Mouse (Mus musculus): Measurements from ENCODE around the gene Chst10. TPM values are rescaled to one million over a fixed set of nuclear protein-coding genes. Genes with fewer than 3 reads are reported as not detected.
A peak's percentile ranks its signal among the peaks of the same experiment; 100 is the strongest.

Gene Chst10
- total RNA-seq, 2 experiments from 2014 or later: 0.17 to 0.26 TPM

DNA sequence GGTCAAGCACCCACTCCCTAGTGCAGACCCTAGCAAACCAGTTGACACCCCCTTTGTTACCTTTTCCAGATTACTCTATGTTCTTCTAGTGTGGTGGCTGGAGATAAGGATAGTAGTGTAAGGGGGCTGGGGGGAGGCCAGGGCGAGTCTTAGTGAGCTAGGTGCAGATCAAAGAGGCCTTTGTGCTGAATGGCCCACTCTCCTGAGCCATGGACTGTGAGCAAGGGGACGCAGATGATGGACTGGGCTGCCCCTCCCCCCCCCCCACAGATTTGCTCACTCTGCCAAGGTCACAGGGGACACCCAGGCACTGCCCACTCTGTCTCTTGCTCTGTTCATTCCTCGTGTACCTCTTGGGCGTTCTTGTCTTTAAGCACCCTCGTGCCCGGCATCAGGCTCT lies 10.9 kb downstream of the Chst10 start:
- Histone ChIP-seq H3K4me3 (no peak overlapping the region), H3K27ac (no peak overlapping the region)
- no peak for TF ChIP-seq CTCF (IDR thresholded peaks at IDR 0.05)
- no peak for DNase-seq
- intact Hi-C loops (cut with DNase I): no loop called here

DNA sequence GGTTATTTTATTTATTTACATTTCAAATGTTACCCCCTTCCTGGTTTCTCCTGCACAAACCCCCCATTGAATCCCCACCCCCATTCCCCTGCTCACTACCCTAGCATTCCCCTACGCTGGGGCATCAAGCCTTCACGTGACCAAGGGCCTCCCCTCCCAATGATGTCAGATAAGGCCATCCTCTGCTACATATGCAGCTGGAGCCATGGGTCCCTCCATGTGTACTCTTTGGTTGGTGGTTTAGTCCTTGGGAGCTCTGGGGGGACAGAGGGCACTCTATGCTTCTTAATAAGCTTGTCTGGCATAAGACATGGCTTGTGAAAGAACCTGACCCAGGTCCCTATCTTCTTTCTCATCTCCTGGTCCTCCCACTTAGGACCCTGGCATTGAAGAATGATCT lies 11.4 kb downstream of the Chst10 start:
- no peak for TF ChIP-seq CTCF (IDR thresholded peaks at IDR 0.05)
- Histone ChIP-seq H3K27ac (no peak overlapping the region), H3K4me3 (no peak overlapping the region)
- intact Hi-C loops (cut with DNase I): no loop called here
- DNase-seq: no peak

DNA sequence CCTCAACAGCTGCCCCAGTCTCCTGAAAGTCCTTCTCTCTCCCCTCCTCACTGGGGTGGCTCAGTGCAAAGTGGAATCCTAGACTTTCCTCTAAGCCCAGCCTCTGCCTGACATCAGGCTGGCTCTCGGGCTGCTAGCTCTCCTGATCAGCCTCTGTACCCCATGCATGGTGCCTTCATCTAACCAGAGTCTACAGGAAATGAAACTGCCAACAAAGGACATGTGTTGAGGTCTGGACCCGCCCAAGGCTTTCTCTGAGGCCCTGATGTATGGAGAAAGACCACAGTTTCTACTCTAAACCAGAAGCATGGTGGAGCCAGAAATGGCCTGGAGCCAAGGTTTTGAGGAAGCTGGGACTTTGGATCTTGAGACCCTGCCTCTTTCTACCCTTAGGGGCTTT lies 12.0 kb downstream of the Chst10 start:
- Histone ChIP-seq H3K27ac (no peak overlapping the region), H3K4me3 (no peak overlapping the region)
- DNase-seq: no peak
- intact Hi-C loops (cut with DNase I): no loop called here
- no peak for TF ChIP-seq CTCF (IDR thresholded peaks at IDR 0.05)

- no peak for TF ChIP-seq CTCF (IDR thresholded peaks at IDR 0.05)
- H3K27ac ChIP-seq: no peak overlapping the region
- intact Hi-C loops (cut with DNase I): no loop called here
- DNase-seq: peak; percentile 27
- no peak overlapping the region for H3K4me3 ChIP-seq
Observed at GRCm38 (mm10) chr1:38883766-38884165, 14.2 kb downstream of the Chst10 start.

GRCm38 (mm10) chr1:38882746-38883145 lies 15.2 kb downstream of the Chst10 start:
- DNase-seq: no peak
- Histone ChIP-seq H3K4me3 (no peak overlapping the region), H3K27ac (no peak overlapping the region)
- intact Hi-C loops (cut with DNase I): no loop called here
- TF ChIP-seq CTCF (IDR thresholded peaks at IDR 0.05): no peak

DNA sequence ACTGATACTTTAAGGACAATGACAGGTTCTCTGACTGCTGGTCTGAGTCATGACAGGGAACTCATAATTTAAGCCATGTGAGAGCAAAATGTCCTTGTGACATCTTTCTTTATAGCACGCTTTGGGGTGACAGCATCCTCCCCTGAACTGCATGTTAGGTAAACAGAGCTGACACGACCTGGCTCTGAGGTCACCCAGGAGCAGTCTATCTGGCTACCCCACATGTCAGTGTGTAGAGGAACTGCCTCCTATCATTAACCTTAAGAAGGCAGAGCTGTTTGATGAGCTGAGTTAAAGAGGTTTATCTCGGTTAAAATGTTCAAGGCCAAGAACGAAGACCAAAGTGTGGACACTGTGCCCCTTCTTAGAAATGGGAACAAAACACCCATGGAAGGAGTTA lies 16.6 kb downstream of the Chst10 start:
- intact Hi-C loops (cut with DNase I): no loop called here
- H3K27ac ChIP-seq: no peak overlapping the region
- DNase-seq: no peak
- no peak for TF ChIP-seq CTCF (IDR thresholded peaks at IDR 0.05)
- H3K4me3 ChIP-seq: no peak overlapping the region

DNA sequence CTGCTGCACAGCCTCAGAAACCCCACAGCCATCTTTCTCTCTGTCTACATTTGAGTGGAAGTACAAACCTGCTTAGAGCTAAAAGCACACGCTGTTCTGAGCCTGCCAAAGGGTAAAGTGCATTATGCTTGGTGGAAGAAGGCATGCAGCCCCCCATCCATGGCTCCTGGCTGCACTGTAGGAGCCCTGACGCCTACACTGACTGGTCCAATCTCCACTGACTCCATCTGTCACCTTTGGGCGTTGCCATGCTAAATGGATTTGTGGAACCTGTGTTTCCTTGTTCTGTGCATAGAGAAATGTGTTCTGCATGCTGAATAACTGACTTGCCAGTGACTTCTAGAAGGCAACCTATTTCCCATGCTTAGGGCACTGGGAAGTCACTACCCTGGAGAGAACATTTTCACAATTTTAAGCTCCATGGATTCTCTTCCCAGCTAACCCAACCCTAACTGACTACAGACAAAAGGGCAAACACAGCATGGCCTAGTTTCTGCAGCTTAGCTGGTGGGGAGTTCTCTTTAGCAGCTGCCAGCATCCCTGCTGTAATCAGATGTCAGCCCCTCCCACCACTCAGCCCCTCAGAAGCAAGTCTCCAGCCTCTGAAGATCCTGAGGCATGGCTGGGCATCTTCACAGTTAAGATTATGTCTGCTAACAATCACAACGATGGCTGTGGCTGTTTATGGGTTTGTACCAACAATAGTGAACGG lies 21.1 kb downstream of the Chst10 start:
- TF ChIP-seq CTCF (IDR thresholded peaks at IDR 0.05): no peak
- intact Hi-C loops (cut with DNase I): no loop called here
- Histone ChIP-seq H3K27ac (no peak overlapping the region), H3K4me3 (no peak overlapping the region)
- no peak for DNase-seq

DNA sequence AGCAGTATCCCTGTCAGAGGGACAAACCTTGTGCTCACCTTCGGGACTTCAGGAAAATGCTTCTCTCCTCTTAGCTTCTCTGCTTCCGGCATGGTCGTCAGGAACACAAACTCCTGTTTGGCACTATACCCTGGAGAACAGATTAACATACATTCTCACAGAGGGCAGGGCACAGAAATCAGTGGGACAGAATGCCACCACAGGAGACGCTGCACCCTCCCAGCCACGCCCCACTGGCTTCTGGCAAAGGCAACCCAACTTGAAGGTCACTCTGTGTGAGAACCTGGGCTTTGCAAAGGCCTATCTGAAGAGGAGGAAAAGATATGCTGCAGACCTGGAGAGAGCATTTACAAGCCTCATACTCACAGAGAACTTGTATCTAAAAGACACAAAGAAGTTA lies 24.1 kb downstream of the Chst10 start:
- H3K27ac ChIP-seq: no peak overlapping the region
- intact Hi-C loops (cut with DNase I): no loop called here
- no peak overlapping the region for H3K4me3 ChIP-seq
- DNase-seq: no peak
- TF ChIP-seq CTCF (IDR thresholded peaks at IDR 0.05): no peak

DNA sequence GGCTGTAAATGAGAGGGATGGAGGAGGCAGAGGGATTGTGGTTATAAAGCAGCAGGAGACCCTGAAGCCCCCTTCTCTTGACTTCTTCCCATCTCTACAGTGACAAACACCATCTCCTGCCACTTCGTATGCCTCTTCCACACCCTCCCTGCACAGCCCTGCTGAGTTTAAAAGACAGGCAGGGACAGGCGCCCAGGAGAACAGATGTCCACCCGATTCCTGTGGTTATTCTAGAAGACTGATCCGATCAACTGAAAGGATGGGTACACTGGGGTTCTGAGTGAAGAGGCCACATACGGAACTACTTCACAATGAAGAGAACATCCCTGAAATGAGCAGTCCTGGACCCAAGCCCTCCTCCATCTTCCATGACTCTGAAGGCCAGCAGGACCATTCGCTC lies 26.1 kb downstream of the Chst10 start:
- Histone ChIP-seq H3K27ac (no peak overlapping the region), H3K4me3 (no peak overlapping the region)
- intact Hi-C loops (cut with DNase I): no loop called here
- no peak for DNase-seq
- TF ChIP-seq CTCF (IDR thresholded peaks at IDR 0.05): no peak

GRCm38 (mm10) chr1:38869398-38870195 lies 28.4 kb downstream of the Chst10 start:
- no peak for DNase-seq
- no peak overlapping the region for H3K27ac ChIP-seq
- H3K4me3 ChIP-seq: no peak overlapping the region
- intact Hi-C loops (cut with DNase I): no loop called here
- TF ChIP-seq CTCF (IDR thresholded peaks at IDR 0.05): no peak

DNA sequence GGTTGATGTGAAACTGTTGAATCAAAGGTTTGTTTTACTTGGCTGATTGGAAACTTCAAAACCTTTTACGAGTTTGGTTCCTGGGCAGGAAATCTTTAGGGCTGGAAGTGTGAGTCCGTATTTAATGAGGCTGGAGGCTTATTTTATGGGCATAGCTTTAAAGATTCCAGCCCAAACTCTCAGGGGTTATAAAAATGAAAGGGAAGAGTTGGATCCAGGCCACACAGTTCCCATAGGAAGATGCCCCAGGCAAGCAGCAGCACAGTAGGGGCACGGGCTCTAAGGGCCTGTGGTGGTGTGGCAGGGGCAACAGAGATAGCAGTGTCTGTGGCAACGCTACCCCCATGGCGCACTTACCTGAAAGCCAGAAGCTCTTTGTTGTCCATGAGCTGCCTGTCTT lies 31.7 kb downstream of the Chst10 start:
- no peak for DNase-seq
- intact Hi-C loops (cut with DNase I): no loop called here
- Histone ChIP-seq H3K4me3 (no peak overlapping the region), H3K27ac (no peak overlapping the region)
- TF ChIP-seq CTCF (IDR thresholded peaks at IDR 0.05): no peak

DNA sequence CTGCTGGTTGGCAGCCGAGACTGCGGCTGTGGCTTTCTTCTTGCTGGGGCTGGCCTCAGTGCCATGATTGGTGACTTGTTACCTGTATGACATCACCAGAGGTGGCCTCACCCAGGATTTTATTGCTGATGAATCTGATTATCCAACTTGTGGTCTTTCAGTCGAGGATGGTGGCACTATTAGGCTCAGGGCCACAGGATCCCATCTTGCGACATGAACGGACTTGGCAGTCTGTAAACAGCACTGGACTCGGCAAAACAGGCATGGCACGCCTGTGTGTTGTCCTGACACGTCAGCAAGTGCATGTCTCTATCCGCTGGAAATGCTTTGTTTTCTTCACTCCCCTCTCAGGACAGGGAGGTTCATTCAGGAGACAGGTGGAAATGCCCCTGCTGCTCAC lies 33.6 kb downstream of the Chst10 start:
- intact Hi-C loops (cut with DNase I): no loop called here
- H3K4me3 ChIP-seq: no peak overlapping the region
- TF ChIP-seq CTCF (IDR thresholded peaks at IDR 0.05): no peak
- DNase-seq: no peak
- H3K27ac ChIP-seq: no peak overlapping the region

DNA sequence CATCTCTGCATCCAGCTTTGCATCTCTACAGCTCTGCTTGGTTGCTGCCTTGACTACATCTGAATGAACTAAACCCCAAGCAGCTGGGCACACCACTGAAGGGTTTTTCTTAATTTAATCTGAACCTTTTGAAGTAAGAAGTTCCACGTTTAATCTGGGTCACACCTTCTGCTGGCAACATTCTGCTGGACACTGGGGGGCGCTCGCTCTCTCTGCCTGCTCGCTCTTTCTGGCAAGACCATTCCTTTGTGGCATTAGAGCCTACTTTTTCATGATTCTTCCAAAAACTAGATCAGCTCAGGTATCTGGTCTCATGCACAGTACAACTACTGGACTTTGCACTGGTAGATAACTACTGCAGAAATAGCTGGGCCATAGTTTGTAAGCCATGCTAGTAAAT lies 35.7 kb downstream of the Chst10 start:
- intact Hi-C loops (cut with DNase I): no loop called here
- H3K27ac ChIP-seq: no peak overlapping the region
- H3K4me3 ChIP-seq: no peak overlapping the region
- DNase-seq: peak; percentile 26
- peak; percentile 48 for TF ChIP-seq CTCF (IDR thresholded peaks at IDR 0.05)

All from gastrocnemius, adult 2 months (tissue).